Mouse (Mus musculus) midbrain, embryonic 16.5 days (tissue): Measurements from ENCODE around the gene Fto. TPM values are rescaled to one million over a fixed set of nuclear protein-coding genes. Genes with fewer than 3 reads are reported as not detected.
A peak's percentile ranks its signal among the peaks of the same experiment; 100 is the strongest.

Source experiments
- ATAC-seq: fragments of 200-750 bp; cut with Nextera tagmentation; 2 replicates; pipeline ENCODE4 v1.8.0; 2017; ENCODE audit warnings: moderate TSS enrichment
- H3K27ac ChIP-seq: fragments of 300-500 bp; sonication (generic); 2 replicates; pipeline ENCODE4 v1.5.1; 2014; ENCODE audit warnings: mild to moderate bottlenecking, low read length, mixed read lengths
- H3K27me3 ChIP-seq: fragments of 300-500 bp; sonication (generic); 2 replicates; pipeline ENCODE4 v1.6.1; 2014; ENCODE audit warnings: low read depth, low read length, mixed read lengths; ENCODE audit not compliant: control insufficient read depth, insufficient read depth
- H3K36me3 ChIP-seq: fragments of 300-500 bp; sonication (generic); 2 replicates; pipeline ENCODE4 v1.6.1; 2014; ENCODE audit warnings: mild to moderate bottlenecking, low read length, moderate library complexity, mixed read lengths; ENCODE audit not compliant: control insufficient read depth, insufficient read depth
- H3K4me1 ChIP-seq: fragments of 300-500 bp; sonication (generic); 2 replicates; pipeline ENCODE4 v1.6.1; 2014; ENCODE audit warnings: mild to moderate bottlenecking, low read length, mixed read lengths; ENCODE audit not compliant: control insufficient read depth, insufficient read depth
- H3K4me2 ChIP-seq: fragments of 300-500 bp; sonication (generic); 2 replicates; pipeline ENCODE4 v1.6.1; 2014; ENCODE audit warnings: mild to moderate bottlenecking, low read length, mixed read lengths
- H3K4me3 ChIP-seq: fragments of 300-500 bp; sonication (generic); 2 replicates; pipeline ENCODE4 v1.5.1; 2014; ENCODE audit warnings: low read depth, mild to moderate bottlenecking, low read length, moderate library complexity, mixed read lengths
- H3K9ac ChIP-seq: fragments of 300-500 bp; sonication (generic); 2 replicates; pipeline ENCODE4 v1.6.1; 2014; ENCODE audit warnings: low read depth, low read length, mixed read lengths
- H3K9me3 ChIP-seq: fragments of 300-500 bp; sonication (generic); replicated peaks from 2 replicates; pipeline ENCODE4 v1.6.1; 2014; ENCODE audit warnings: mild to moderate bottlenecking, low read length, mixed read lengths; ENCODE audit not compliant: control insufficient read depth, poor library complexity, severe bottlenecking
- WGBS: fragments of 180-500 bp; shearing (Covaris S2); extraction: QIAGEN DNeasy Blood & Tissue Kit; methylation state at CpG from one replicate; pipeline ENCODE4 v1.1.7; 2014; 5-methylcytosine and 5-hydroxymethylcytosine counted together
- polyA plus RNA-seq: library from polyadenylated mRNA; unstranded; fragments of >200 nt; fragmentation: Nextera tagmentation; extraction: Ambion mirVana; gene quantifications from 2 replicates; pipeline ENCODE4 v1.2.1, GENCODE M21; 2015

Gene Fto
- polyA plus RNA-seq, 1 experiment from 2014 or later = 177 TPM

GRCm38 (mm10) chr8:91281545-91281944, 31.8 kb upstream of the Fto start:
- H3K9ac ChIP-seq = no peak overlapping the region
- H3K27ac ChIP-seq = no peak overlapping the region
- no peak overlapping the region for H3K4me3 ChIP-seq
- H3K9me3 ChIP-seq = no peaks in the 10 kb centered on the region
- ATAC-seq = no peak
- H3K36me3 ChIP-seq = no peaks in the 10 kb centered on the region
- no peaks in the 10 kb centered on the region for H3K27me3 ChIP-seq
- no peak overlapping the region for H3K4me2 ChIP-seq
- 0 out of 2 replicates have a peak, but pooled peaks cover 3% of the 10 kb centered on the region for H3K4me1 ChIP-seq
- WGBS = 91% methylated on average over 8 of the region's 8 CpGs

- H3K4me3 ChIP-seq = no peak overlapping the region
- H3K9me3 ChIP-seq = no peaks in the 10 kb centered on the region
- H3K9ac ChIP-seq = no peak overlapping the region; the same call in 1 of the 2 replicates
- no peaks in the 10 kb centered on the region for H3K4me1 ChIP-seq
- no peak overlapping the region for H3K4me2 ChIP-seq
- H3K27ac ChIP-seq = no peak overlapping the region
- no peaks in the 10 kb centered on the region for H3K27me3 ChIP-seq
- 79% methylated on average over 5 of the region's 5 CpGs for WGBS
- no peak for ATAC-seq
- H3K36me3 ChIP-seq = no peaks in the 10 kb centered on the region; the same call in 1 of the 2 replicates
These were observed 30.7 kb upstream of the Fto start for GRCm38 (mm10) chr8:91282655-91283054.

GRCm38 (mm10) chr8:91283815-91284214, 29.5 kb upstream of the Fto start:
- WGBS = 86% methylated on average over 1 of the region's 1 CpGs
- no peaks in the 10 kb centered on the region; the same call in 1 of the 2 replicates for H3K36me3 ChIP-seq
- no peak for ATAC-seq

GRCm38 (mm10) chr8:91286237-91286636, 27.1 kb upstream of the Fto start:
- no peak overlapping the region for H3K27ac ChIP-seq
- no peak overlapping the region for H3K9ac ChIP-seq
- H3K9me3 ChIP-seq = no peaks in the 10 kb centered on the region
- peaks cover 2% of the 10 kb centered on the region for H3K36me3 ChIP-seq
- H3K4me2 ChIP-seq = no peak overlapping the region
- WGBS = 82% methylated on average over 8 of the region's 8 CpGs
- no peak for ATAC-seq
- no peaks in the 10 kb centered on the region for H3K4me1 ChIP-seq
- H3K4me3 ChIP-seq = no peak overlapping the region
- H3K27me3 ChIP-seq = no peaks in the 10 kb centered on the region

More at GRCm38 (mm10) chr8:91283815-91284214, 29.5 kb upstream of the Fto start:
- no peaks in the 10 kb centered on the region for H3K27me3 ChIP-seq
- no peaks in the 10 kb centered on the region for H3K9me3 ChIP-seq
- no peak overlapping the region for H3K4me3 ChIP-seq
- H3K9ac ChIP-seq = no peak overlapping the region
- no peaks in the 10 kb centered on the region for H3K4me1 ChIP-seq
- no peak overlapping the region for H3K4me2 ChIP-seq
- H3K27ac ChIP-seq = no peak overlapping the region

- no peak overlapping the region for H3K9ac ChIP-seq
- H3K4me1 ChIP-seq = no peaks in the 10 kb centered on the region
- H3K4me3 ChIP-seq = no peak overlapping the region
- WGBS = 87% methylated on average over 4 of the region's 4 CpGs
- H3K9me3 ChIP-seq = no peaks in the 10 kb centered on the region
- H3K27ac ChIP-seq = no peak overlapping the region
- no peak for ATAC-seq
- H3K4me2 ChIP-seq = no peak overlapping the region
- H3K27me3 ChIP-seq = no peaks in the 10 kb centered on the region
- H3K36me3 ChIP-seq = peaks cover 2% of the 10 kb centered on the region
These were observed 22.7 kb upstream of the Fto start for GRCm38 (mm10) chr8:91290576-91290975.

- Histone ChIP-seq H3K27ac (no peak overlapping the region), H3K4me1 (no peaks in the 10 kb centered on the region), H3K9ac (no peak overlapping the region), H3K9me3 (no peaks in the 10 kb centered on the region), H3K27me3 (no peaks in the 10 kb centered on the region), H3K36me3 (no peaks in the 10 kb centered on the region), H3K4me3 (no peak overlapping the region), H3K4me2 (no peak overlapping the region)
- ATAC-seq = no peak
- WGBS = 94% methylated on average over 5 of the region's 5 CpGs
These were observed 17.5 kb upstream of the Fto start for GRCm38 (mm10) chr8:91295786-91296185.

- ATAC-seq = no peak
- Histone ChIP-seq H3K27ac (no peak overlapping the region), H3K4me2 (no peak overlapping the region), H3K9ac (no peak overlapping the region), H3K4me3 (no peak overlapping the region), H3K36me3 (peaks cover 9% of the 10 kb centered on the region), H3K27me3 (no peaks in the 10 kb centered on the region), H3K4me1 (no peaks in the 10 kb centered on the region), H3K9me3 (no peaks in the 10 kb centered on the region)
- WGBS = 95% methylated on average over 2 of the region's 2 CpGs
These were observed 14.7 kb upstream of the Fto start for GRCm38 (mm10) chr8:91298672-91299071.

- Histone ChIP-seq H3K4me2 (no peak overlapping the region), H3K9me3 (no peaks in the 10 kb centered on the region), H3K9ac (no peak overlapping the region), H3K4me1 (no peaks in the 10 kb centered on the region), H3K27ac (no peak overlapping the region), H3K4me3 (no peak overlapping the region), H3K36me3 (peaks cover 13% of the 10 kb centered on the region), H3K27me3 (no peaks in the 10 kb centered on the region)
- no peak for ATAC-seq
- 86% methylated on average over 17 of the region's 17 CpGs for WGBS
These were observed 8.6 kb upstream of the Fto start for GRCm38 (mm10) chr8:91304481-91305386.

GRCm38 (mm10) chr8:91312342-91312741, 983 bp upstream of the Fto start:
- no peaks in the 10 kb centered on the region for H3K27me3 ChIP-seq
- H3K9me3 ChIP-seq = no peaks in the 10 kb centered on the region
- H3K27ac ChIP-seq = no peak overlapping the region
- no peaks in the 10 kb centered on the region for H3K36me3 ChIP-seq
- peak overlapping the region; percentile 80 for H3K4me3 ChIP-seq
- peak overlapping the region; percentile 57; the same call in 1 of the 2 replicates for H3K9ac ChIP-seq
- peaks cover 29% of the 10 kb centered on the region for H3K4me1 ChIP-seq
- ATAC-seq = no peak
- H3K4me2 ChIP-seq = peak overlapping the region; percentile 55
- WGBS = 83% methylated on average over 2 of the region's 2 CpGs
